Mouse (Mus musculus) left cerebral cortex, adult 2 months (tissue): Measurements from ENCODE around the gene Ing4. TPM values are rescaled to one million over a fixed set of nuclear protein-coding genes. Genes with fewer than 3 reads are reported as not detected.

Experiments
- DNase-seq, 2 experiments: peaks; one replicate each; pipeline ENCODE4 v3.0.0; 2021 to 2022; ENCODE audit warnings: low spot score in 2 of 2, mixed read lengths in 1 of 2; ENCODE audit errors: extremely low spot score in 1 of 2
- H3K27ac ChIP-seq: fragments of 200-600 bp; 2 replicates; pipeline ENCODE4 v1.8.1; 2022
- H3K4me3 ChIP-seq: fragments of 200-600 bp; 2 replicates; pipeline ENCODE4 v1.8.1; 2022
- CTCF ChIP-seq: fragments of 200-600 bp; IDR thresholded peaks from 2 replicates; pipeline ENCODE4 v1.8.1; 2022; ENCODE audit warnings: antibody characterized with exemption, mild to moderate bottlenecking, moderate library complexity
- intact Hi-C: fragments of 180-260 bp; cut with DNase I; formaldehyde crosslinking; loops from one replicate; pipeline ENCODE4 v1.15.1; 2025
- long read RNA-seq, 2 experiments: library from polyadenylated mRNA; stranded (forward); transcript quantifications; one replicate each; pipeline ENCODE4 v2.0.0; 2021; ENCODE audit warnings: borderline mapping rate in 2 of 2
- total RNA-seq, 2 experiments: library from RNA; stranded (reverse); gene quantifications; 2 replicates each; pipeline ENCODE4 v1.2.3; 2021

The Ing4 gene
- total RNA-seq, result 10 to 100 TPM; 49.5 to 56.6 TPM
- long read RNA-seq, experiment 1, transcript Ing4-201 (8 exons, 1,629 nt), result major isoform, 21 of 37 reads
- long read RNA-seq, experiment 1, partial matches to known transcripts, result 1 of 37 reads
- long read RNA-seq, experiment 1, other reads (novel, unspliced or antisense), result 14 of 37 reads
- long read RNA-seq, experiment 2, transcript Ing4-201 (8 exons, 1,629 nt), result major isoform, 13 of 23 reads
- long read RNA-seq, experiment 2, partial matches to known transcripts, result 0 of 23 reads
- long read RNA-seq, experiment 2, other reads (novel, unspliced or antisense), result 8 of 23 reads

- peak within 1 kb of the TSS; percentile 66 for H3K27ac ChIP-seq
- TF ChIP-seq CTCF, result no peak
These were observed at the start of gene Ing4 for GRCm38 (mm10) chr6:125039533-125040153. Gene Ing4 (plus strand): TSS chr6:125039760.

GRCm38 (mm10) chr6:124992241-124992640, 47.3 kb upstream of the Ing4 start:
- TF ChIP-seq CTCF, result no peak
- no peak overlapping the region for H3K4me3 ChIP-seq
- no peak overlapping the region for H3K27ac ChIP-seq
- no peak for DNase-seq
- intact Hi-C loops, result no loop called here

More at GRCm38 (mm10) chr6:125039533-125040153, at the start of gene Ing4:
- peak; percentile 84 to 89 for DNase-seq
- peak within 1 kb of the TSS; percentile 71 for H3K4me3 ChIP-seq
- intact Hi-C loops, result loop anchor here (1.0 to 2.0 kb wide), 3 partner anchors 30 to 327 kb away; partner anchors contain the start of genes Cops7a, Emg1, Phb2 and Zfp384

GRCm38 (mm10) chr6:124993365-124993764, 46.2 kb upstream of the Ing4 start:
- intact Hi-C loops, result no loop called here
- no peak for DNase-seq
- TF ChIP-seq CTCF, result no peak
- no peak overlapping the region for H3K4me3 ChIP-seq
- no peak overlapping the region for H3K27ac ChIP-seq

- Histone ChIP-seq H3K27ac (peak overlapping the region; percentile 8; the same call in 1 of the 2 replicates), H3K4me3 (no peak overlapping the region)
- DNase-seq, result no peak
- TF ChIP-seq CTCF, result peak; percentile 40
- intact Hi-C loops, result no loop called here
These were observed 45.7 kb upstream of the Ing4 start for GRCm38 (mm10) chr6:124993876-124994275.

- no peak for DNase-seq
- Histone ChIP-seq H3K27ac (no peak overlapping the region), H3K4me3 (no peak overlapping the region)
- intact Hi-C loops, result no loop called here
- TF ChIP-seq CTCF, result no peak
These were observed 44.3 kb upstream of the Ing4 start for GRCm38 (mm10) chr6:124995246-124995645.

GRCm38 (mm10) chr6:124995831-124996403, 43.6 kb upstream of the Ing4 start:
- Histone ChIP-seq H3K27ac (peak overlapping the region; percentile 90), H3K4me3 (peak overlapping the region; percentile 77)
- no peak for TF ChIP-seq CTCF
- intact Hi-C loops, result loop anchor here (2.0 kb wide), 1 partner anchor 65 kb away; the partner anchor contains the start of gene Mlf2
- no peak for DNase-seq

- Histone ChIP-seq H3K27ac (peak within 1 kb of the TSS; percentile 95), H3K4me3 (peak within 1 kb of the TSS; percentile 77)
- DNase-seq, result peak; percentile 85 to 88
- no peak for TF ChIP-seq CTCF
- intact Hi-C loops, result loop anchor here (2.0 kb wide), 1 partner anchor 66 kb away; the partner anchor contains the start of gene Mlf2
These were observed 42.7 kb upstream of the Ing4 start, which contains the start of gene Pianp for GRCm38 (mm10) chr6:124996551-124997501. Gene Pianp (plus strand): TSS chr6:124996694.

- H3K27ac ChIP-seq, result peak overlapping the region; percentile 95
- TF ChIP-seq CTCF, result no peak
- H3K4me3 ChIP-seq, result peak overlapping the region; percentile 77
- intact Hi-C loops, result no loop called here
- peak; percentile 53 to 54 for DNase-seq
These were observed 41.5 kb upstream of the Ing4 start for GRCm38 (mm10) chr6:124998066-124998465.

- TF ChIP-seq CTCF, result no peak
- Histone ChIP-seq H3K4me3 (peak overlapping the region; percentile 77), H3K27ac (peak overlapping the region; percentile 95)
- DNase-seq, result no peak
- intact Hi-C loops, result no loop called here
These were observed 40.5 kb upstream of the Ing4 start for GRCm38 (mm10) chr6:124999091-124999490.

- no peak for TF ChIP-seq CTCF
- DNase-seq, result no peak
- intact Hi-C loops, result no loop called here
- no peak overlapping the region; the same call in 1 of the 2 replicates for H3K27ac ChIP-seq
- H3K4me3 ChIP-seq, result no peak overlapping the region
These were observed 40.0 kb upstream of the Ing4 start for GRCm38 (mm10) chr6:124999546-124999945.

GRCm38 (mm10) chr6:125003706-125004105, 35.9 kb upstream of the Ing4 start:
- intact Hi-C loops, result no loop called here
- Histone ChIP-seq H3K4me3 (no peak overlapping the region), H3K27ac (no peak overlapping the region)
- TF ChIP-seq CTCF, result no peak
- no peak for DNase-seq
